Mouse (Mus musculus) heart, adult 11 months (tissue): ENCODE measurements around the gene Arhgef17.

Experiments
- DNase-seq: peaks from one replicate; pipeline ENCODE4 v3.0.0; 2022

The Arhgef17 gene

DNA sequence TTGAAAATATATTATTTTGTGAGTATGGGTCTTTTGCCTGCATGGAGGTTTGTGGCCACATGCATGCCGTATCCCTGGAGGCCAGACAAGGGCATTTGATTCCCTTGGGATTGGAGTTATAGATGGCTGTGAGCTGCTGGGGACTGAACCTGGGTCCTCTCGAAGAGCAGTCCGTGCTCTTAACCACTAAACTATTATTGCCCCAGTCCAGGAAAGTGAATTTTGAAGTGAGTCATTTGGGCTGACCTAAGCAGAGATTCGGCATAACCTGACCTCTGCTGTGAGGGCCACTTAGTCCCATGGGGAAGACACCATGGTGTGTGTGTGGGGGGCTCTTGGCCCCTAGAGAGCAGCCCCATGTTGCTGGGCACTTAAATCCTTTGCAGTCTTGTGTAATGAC is 60.6 kb downstream of the Arhgef17 start:
- DNase-seq: no peak

DNA sequence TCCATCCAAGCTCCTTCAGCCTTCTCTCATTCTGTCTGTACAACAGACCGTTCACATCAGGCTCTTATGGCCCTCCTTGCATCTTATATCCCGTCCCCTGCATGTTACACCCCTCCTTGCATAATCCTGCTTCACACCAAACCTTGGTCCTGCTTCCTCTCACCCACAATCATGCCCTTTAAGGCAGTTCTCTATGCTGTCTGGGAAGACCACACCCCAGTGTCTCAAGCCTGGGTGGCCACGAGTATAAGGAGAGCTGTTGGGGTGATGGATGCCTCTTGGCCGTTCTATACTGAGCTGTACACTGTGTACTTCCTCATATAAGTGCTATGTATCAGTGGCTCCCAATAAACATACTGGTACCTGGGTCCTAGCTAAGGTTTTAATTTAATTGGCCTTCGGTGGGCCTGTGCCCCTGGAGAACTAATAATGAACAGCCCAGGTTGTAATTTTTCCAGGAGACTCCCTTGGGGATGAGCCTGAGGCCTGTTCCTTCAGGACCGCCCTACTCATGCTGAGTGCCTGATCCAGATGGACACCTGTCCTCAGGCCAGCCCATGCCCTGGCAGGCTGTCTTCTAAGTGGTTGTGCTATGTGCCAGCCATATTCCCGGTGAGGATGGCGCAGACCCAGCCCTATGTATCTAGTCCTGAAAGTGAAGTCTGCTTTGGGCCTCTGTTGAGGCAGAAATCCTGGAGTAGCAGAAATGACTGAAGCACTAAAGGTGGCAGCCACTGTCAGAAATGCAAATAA is 61.9 kb downstream of the Arhgef17 start:
- no peak for DNase-seq

DNA sequence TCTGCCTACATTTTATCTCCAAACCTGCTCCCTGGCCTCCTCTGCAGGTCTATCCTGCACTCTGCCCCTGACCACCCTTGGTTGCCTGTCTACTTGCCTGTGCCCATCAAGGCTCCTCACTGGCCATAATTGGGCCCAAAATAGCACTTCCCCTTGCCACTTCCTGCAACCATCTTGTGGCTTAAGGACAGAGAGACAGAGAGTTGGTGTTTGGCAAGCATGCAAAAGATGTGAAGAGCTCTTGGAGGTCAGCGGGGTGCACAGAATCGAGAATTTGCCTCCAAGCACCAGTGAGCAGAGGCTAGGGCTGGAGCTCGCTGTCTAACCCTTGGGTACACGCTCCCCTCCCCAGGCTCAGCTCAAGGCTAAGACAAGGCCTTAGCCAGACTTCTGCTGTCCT is 63.4 kb downstream of the Arhgef17 start:
- DNase-seq: peak; percentile 95

DNA sequence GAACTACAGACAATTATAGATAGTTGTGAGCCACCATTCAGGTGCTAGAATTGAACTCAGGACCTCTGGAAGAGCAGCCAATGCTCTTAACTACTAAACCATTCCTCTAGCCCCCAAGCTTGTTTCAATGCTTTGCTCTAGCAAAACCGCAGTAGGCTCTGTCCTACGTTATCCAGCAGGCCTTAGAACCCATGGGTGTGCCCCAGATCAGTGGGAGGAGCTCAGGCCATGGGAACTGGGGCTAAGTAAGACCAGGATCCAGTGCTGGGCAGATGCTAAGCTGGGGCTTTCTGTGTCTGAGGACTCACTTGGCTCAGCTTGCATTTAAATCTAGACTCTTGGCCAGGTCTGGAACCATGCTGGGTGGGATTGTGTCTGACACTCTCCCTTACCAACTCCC is 64.3 kb downstream of the Arhgef17 start:
- no peak for DNase-seq

DNA sequence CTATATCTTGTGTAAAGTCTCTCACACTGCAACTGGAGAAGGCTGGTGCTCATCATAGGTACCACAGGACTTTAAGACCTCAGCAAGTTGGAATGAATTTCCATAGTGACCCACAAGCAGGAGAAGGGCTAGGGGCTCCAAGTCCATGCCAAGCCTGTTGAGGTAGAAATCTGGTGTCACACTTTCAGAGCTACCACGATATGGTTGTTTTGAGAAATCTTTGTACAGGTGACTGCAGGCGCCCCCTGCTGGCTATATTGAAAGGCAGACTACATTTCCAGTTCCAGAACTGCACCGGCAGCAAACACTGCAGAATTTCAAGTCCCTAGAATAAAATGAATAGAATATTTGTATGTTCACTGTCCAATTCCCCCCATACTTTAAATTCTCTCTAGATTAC is 65.2 kb downstream of the Arhgef17 start:
- DNase-seq: no peak

DNA sequence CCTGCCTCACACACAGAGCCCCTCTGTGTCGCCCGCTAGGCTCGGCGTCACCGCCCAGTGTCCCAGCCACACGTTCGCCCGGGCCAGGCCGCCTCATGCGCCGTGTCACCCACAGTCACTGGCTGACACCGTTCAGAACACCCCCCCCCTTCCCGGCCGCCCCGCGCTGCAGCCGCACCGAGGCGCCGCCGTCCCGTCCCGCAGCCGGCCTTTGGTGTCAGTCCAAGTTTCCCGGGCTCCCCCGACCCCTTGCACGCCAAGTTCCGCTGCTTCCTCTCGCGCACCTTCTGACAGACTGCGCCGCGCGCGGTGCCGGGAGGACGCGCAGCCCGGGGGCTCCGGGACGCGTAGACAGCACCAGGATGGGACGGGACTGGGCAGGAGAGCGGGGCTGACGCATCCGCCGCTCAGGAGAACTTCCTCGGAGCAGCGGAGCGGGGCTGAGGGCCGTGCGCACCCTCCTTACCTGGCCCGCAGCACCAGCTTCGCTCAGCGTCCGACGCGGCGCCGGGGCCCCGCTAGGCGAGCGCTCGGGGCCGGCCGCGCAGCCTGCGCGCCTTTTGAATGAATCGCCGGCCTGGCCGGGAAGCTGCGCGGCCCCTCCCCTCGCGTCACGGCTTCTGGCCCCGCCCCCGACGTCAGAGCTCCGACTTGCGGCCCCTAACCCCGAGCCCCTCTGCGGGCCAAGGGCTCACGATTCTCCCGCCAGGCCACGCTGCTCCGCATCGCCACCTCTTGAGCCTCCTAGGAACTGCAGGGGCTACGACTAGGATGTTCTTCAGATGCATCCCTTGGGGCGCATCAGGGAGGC is 68.9 kb downstream of the Arhgef17 start, which contains the start of gene Relt:
Gene Relt (minus strand): TSS at position 619 of the 811 bp plus-strand sequence.
- peak; percentile 99 for DNase-seq

DNA sequence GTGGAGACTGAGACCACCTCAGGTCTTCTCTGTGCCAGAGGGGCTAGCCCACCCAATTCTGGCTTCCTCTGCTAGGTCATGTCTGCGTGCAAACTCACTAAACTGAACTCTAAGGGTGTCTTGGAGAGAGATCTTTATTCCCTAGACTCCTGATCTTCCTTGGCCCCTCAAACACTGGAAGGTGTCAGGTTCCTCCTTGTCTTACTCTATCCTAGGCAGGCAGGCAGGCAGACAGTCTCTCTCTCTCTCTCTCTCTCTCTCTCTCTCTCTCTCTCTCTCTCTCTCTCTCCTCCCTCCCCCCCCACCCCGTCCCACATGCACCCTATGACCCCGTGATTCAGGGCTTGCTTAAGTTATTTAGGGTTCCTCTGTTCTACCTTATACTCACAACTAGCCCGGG is 69.6 kb downstream of the Arhgef17 start:
- DNase-seq: no peak

DNA sequence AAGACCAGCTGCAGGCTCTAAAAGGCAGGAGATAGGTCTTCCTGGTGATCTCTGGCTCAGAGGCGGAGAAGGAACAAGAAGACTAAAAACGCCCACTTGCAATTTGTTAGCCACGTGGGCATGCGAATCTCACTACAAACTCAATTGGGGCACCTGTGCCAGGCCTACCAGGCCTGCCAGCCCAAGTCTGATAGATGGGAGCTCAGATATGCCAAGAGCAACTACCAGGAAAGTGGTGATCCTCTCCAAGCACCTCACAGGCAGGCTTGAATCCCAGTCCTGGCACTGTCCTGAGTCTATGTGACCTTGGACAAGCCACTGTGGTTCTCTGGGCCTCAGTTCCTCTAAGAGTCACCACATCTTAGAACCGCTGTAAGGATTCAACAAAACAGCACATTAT is 70.7 kb downstream of the Arhgef17 start:
- no peak for DNase-seq

DNA sequence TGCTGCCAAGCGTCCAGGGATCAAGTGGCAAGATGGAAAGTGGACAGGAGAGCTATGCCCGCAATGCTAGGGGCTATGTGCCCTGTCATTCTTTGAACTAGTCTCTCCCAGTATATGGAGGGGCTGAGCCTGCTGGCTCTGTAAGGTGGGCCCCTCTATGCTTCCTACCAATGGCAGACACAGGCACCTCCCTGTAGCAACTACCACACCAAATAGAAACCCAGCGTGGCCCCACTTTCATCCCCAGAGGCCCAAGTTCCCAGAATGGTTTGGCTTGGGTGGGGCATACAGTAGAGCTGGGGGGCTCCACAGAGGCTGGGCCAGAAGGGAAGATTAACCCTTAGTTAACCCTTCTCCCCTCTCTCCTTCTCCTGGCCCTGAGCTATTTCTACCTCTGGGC is 71.5 kb downstream of the Arhgef17 start:
- DNase-seq: no peak

DNA sequence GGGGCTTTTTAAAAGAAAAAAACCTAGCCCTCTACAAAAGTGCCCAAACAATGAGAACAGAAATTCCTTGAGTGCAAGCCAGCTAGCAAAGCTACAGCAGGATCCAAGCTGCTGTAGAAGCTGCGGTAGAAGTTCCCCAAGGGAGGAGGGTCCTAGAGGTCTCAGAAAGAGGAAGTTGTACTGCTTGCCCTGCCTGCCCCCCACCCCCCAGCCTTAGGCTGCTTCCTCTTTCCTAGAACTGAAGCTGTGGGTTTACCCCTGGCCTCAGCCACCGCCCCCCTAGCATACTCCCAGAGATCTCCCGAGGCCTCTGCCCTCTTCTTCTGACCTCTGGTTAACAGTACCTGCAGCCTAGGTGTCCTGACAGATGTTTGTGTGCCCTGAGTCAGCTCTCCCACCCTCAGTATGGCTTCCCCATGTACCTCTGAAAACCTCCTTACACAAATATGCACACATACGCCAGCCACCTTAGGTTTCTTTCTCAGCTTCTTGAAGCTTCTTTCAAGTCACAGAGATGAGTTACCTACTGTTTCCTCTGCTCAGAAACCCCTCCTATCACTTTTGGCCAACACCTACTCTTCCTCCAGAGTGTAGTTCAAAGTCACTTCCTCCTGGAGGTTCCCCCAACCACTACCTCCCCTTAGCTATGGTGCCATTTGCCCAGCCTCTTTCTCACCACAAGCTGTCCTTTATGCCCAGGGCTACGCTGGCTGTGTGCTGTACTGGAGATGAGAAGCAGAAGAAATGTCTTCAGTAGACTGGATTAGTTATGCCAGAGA is 75.9 kb downstream of the Arhgef17 start:
- peak; percentile 98 for DNase-seq

DNA sequence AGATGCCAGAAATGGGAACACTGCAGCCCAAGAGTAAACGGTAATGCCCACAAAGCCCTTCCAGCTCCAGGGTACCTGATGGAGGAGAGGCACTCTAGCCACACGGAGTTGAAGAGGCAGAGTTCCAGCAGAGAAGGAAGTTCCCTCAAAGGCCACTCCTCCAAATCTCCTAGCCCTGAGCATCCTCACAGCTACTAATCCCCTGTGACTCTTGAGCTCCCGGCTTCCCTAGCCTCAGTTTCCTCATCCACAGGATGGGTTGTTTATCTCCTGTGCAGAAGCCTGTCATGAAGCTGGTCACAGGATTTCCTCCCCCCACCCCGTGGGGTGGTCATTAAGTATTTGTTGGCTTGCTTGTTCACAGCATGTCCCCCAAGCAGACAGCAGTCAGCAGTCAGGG is 76.6 kb downstream of the Arhgef17 start:
- peak; percentile 92 for DNase-seq

DNA sequence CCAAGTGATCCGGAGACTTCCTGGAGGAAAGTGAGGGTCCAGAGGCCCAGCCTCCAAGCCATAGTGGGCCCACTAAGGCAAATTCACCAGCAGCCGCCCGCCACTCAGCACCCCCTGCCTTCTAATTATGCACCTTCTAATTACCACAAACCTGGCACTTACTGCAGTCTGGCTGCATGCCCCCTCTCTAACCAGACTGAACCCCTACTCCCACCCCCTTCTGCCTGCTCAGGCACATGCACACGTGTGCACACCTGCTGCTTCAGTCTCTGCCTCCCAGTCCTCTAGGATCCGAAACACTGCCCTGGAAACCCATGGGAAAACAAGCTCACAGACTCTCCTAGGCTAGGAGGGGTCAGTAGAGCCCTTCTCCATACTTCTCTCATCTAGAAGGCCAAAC is 77.0 kb downstream of the Arhgef17 start:
- DNase-seq: no peak

DNA sequence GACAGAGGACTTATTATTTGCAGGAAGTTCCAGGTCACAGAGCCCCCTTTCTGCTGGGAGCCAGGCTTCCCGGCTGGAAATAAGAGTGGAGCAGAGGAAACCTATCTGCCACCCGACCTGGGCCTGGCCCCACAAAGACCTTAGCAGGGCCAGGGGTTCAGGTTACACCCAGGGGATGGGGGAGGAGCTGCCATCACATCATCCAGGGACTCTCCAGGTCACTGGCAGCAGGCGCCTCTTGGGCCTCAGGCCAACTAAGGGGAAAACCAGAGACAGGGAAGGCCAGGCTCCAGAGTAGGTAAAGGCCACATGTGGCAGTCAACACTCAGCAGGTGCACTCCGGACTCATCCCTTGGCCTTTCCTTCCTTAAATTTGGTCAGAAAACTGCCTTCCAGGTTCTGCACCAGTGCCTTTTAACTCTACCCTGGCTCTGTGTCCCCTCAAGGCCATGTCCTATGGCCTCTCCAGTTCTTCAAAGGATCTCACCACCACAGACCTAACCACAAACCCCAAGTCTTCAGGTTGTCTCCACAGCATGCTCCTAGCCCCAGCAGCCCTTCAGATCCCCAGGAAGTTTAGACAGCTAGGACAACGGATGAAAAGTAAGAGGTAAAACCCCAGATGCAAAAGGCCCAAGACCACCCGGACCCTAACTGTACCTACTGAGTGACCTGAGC is 77.6 kb downstream of the Arhgef17 start:
- DNase-seq: peak; percentile 94

DNA sequence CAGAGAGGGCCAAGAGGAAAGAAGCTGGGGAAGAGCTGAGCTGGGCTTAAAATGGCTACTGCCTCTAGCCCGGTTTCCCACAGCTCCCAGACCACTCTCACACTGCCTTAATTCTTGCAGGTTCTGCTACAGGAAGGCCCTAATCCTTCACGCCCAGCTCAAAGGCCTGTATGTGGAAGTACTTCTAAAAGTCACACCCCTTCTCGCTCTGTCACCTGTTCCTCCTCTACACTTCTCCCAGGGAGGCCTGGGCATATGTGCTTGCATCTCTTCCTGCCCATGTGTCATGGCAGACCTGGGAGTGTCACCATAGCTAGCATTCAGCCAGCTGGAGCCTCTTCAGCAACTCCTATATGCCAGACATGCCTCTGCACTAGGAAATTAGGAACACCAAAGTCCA is 78.5 kb downstream of the Arhgef17 start:
- no peak for DNase-seq

DNA sequence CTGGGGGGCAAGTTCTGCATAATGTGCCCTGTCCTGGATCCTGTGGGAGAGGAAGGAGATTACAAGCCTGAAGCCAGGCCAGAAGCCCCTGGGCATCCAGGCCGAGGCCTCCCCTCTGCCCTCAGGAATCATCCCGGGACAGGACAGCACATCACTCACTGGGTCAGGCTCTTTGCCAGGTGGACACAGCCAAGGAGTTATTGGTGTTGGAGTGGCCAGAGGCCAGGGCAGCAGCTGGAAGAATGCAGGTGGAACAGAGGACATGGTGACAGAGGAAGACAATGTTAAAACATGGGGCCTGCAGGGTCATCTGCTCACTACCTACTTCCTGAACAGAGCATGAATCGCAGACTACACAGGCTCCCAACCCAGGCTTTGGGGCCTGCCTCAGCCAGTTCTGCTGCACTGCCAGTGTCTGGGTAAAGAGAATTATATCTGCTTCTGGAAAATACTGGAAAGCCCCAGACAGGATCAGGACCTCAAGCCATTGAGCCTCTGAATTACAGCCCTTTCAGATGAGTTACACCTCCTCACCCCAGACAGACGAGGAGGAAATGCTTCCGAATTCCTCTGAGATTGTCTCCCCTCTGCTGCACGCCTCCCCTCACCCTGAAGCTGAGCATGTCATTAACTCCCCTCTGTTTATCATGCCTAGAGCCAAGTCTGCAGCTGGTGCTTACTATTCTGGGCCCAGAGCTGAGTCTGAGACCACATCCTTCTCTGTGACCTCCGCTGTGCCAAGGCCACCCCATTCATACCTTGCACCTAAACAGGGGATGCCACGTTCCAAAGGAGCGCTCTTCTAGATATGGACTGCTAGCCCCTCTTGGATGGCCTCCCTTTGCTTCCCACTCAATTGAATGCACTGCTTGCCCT is 80.2 kb downstream of the Arhgef17 start:
- peak; percentile 92 for DNase-seq

DNA sequence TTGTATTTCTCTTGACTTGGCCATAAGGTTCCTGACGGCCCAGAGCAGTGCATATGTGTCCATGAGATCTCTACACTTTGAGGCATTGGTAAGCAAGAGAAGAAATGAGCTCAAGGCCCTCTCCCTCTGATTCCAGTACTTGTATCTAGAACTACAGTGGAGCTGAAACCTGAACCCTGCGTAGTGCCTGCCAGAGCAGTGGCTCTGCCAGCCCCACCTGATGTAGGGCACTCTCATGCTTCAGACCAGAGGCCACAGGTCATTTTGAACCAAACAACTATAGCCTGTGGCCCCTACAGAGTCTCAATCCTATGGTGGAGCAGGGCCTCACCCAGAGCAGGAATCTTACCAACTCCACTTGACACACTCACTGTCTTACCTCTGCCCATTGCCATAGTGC is 82.4 kb downstream of the Arhgef17 start:
- DNase-seq: no peak

DNA sequence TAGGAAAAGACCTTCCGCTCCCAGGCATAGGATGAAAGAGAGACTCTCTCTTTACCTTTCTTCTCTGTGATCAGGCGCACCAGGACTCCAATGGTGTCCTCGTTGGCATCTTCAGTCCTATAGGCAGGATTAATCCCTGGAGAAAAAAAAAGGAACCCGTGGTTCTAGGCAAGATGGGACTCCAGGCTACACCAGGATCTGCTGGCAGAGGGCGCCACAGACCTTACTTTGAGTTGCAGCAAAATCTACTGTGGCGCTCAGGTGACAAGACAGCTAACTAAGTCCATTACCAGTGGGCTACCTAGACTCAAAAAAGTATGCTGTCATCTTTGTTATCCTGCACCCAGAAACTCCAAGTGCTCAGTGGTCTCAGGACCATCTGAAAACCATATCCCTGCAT is 83.2 kb downstream of the Arhgef17 start:
- DNase-seq: no peak

DNA sequence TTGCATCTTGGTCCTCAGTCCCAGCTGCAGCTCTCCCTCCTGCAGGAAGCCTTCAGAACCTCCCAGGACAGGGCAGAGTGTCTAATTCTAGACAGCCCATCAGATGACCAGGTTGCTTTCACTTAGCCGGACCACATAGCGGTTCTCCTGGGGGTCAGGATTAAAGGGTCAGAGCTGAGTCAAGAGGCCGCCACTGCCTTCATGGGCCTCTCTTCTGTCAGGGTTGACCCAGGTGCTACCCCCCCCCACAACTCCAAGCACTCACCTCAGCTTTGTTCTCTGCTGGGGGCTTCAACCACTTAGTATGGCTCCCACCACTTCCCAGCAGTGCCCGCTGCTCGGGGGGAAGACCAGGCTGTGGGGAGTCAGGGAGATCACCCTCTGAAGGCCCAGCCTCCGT is 84.8 kb downstream of the Arhgef17 start:
- DNase-seq: peak; percentile 91

DNA sequence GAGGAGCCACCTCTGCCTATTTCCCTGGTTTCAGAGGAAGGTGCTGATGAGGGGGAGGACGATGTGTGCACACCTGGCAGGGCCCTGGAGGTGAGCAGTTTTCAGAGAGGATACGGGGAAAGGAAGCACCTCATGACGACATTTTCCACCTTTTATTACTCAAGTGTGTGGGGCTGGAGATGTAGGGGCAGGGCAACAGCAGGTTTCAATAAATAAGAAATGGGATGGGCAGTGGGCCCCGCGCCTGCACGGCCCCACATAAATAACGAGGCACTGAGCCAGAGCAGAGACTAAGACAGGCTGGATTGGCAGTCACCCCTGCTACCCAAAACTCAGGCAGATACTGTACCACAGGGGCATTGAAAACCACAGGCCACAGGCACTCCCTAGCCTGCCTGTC is 85.9 kb downstream of the Arhgef17 start:
- peak; percentile 92 for DNase-seq

DNA sequence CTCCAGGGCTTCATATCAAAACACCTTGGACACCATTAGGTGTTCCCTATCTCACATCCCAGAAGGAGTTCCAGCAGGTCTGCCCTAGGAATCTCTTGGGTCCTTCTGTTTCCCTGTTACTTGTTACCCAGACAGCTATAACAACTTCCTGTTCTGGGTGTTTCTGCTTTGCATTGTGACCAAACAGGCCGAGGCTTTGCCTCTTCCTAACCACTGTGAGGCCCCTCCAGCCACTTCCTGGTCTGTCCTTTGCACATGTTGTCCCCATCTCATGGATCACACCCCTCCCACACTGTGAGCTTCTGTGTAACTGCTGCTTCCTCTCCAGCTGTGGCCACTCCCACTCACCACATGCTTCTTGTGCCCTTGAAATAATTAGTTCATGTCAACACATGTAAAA is 86.5 kb downstream of the Arhgef17 start:
- peak; percentile 99 for DNase-seq

DNA sequence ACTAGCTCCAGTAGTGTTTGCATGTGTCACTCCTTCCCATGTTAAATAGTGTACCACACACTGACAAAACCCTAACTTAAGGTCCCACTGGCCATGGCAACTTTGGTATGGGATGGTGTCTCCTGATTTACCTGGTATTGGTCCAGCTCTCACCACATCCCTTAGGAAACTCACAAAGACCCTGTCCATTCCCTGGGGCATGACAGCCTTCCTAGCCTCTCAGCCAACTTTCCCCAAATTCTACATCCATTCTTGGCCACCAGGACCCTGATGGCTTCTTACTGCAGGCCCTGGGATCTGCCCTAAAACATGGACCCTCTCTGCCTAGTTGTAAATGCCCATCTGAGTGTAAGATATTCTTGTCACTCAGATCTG is 86.9 kb downstream of the Arhgef17 start:
- peak; percentile 82 for DNase-seq
